Mouse (Mus musculus) C2C12 (cell line): ENCODE results near the gene Vav1.

Experiments
- CTCF ChIP-seq: IDR thresholded peaks from one replicate; pipeline ENCODE4 v1.5.1; 2011; ENCODE audit not compliant: control insufficient read depth, insufficient read depth, insufficient read length
- MAX ChIP-seq: IDR thresholded peaks from one replicate; pipeline ENCODE4 v1.6.1; 2011; ENCODE audit warnings: mild to moderate bottlenecking, control low read depth
- MYOD1 ChIP-seq: IDR thresholded peaks from one replicate; pipeline ENCODE4 v1.6.1; 2011; ENCODE audit warnings: low read depth; ENCODE audit not compliant: control insufficient read depth, insufficient read length
- USF1 ChIP-seq: IDR thresholded peaks from one replicate; pipeline ENCODE4 v1.6.1; 2011; ENCODE audit warnings: low read depth, mild to moderate bottlenecking, control low read depth, moderate library complexity

- TF ChIP-seq CTCF, result no peak
- TF ChIP-seq MAX, result no peak
- no peak for TF ChIP-seq MYOD1
- no peak for TF ChIP-seq USF1
Measured at GRCm38 (mm10) chr17:57295935-57296334, 17.0 kb downstream of the Vav1 start.
